Mouse (Mus musculus): ENCODE data around the gene Zfp626. TPM values are rescaled to one million over a fixed set of nuclear protein-coding genes. Genes with fewer than 3 reads are reported as not detected.

The Zfp626 gene
- polyA plus RNA-seq (2014; fragmentation: Illumina TruSeq; extraction: RNeasy Lipid Tissue Mini Kit (QIAGEN cat#74804); ENCODE audit: low replicate concordance), result 15.1 TPM

DNA sequence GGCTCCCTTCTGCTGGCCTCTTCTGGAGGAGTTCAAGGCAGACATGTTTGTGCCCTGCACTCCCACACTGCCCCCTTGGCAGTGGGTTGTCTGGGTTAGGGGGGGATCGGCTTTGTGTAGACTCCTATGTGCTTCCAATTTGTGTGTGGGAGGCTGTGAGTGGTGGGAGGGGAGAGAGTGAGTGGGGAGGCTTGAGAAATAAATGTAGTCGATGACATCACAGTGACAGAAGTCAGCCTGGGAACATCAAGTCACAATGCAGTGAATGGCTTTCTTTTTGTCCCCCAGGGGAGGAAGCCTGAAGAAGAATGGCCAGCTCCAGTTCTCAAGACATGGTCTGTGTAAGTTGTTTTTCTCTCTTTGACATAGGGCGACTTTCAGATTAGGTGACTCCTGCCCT is at the start of gene Zfp626:
Gene Zfp626 (plus strand): TSS at position 301 of the 400 bp plus-strand sequence.

GRCm38 (mm10) chr7:27838323-27839249 is 31.6 kb downstream of the Zfp626 start, which contains the start of gene Zfp59:
Gene Zfp59 (plus strand): TSS chr7:27838607.

GRCm38 (mm10) chr7:27857227-27857626 is 50.2 kb downstream of the Zfp626 start, which contains the start of gene Zfp607a:
Gene Zfp607a (plus strand): TSS chr7:27857527.

Other genes with a start within 250 kb of the Zfp626 start
- gene Akt2, start 215.6 kb upstream of the Zfp626 start, polyA plus RNA-seq (2014; fragmentation: Illumina TruSeq; extraction: RNeasy Lipid Tissue Mini Kit (QIAGEN cat#74804); ENCODE audit: low replicate concordance), result 2.2 TPM
- gene Ttc9b, start 153.3 kb upstream of the Zfp626 start, polyA plus RNA-seq (2014; fragmentation: Illumina TruSeq; extraction: RNeasy Lipid Tissue Mini Kit (QIAGEN cat#74804); ENCODE audit: low replicate concordance), result not detected
- gene Map3k10, start 132.6 kb upstream of the Zfp626 start, polyA plus RNA-seq (2014; fragmentation: Illumina TruSeq; extraction: RNeasy Lipid Tissue Mini Kit (QIAGEN cat#74804); ENCODE audit: low replicate concordance), result not detected
- gene Zfp607b, start 117.9 kb upstream of the Zfp626 start, polyA plus RNA-seq (2014; fragmentation: Illumina TruSeq; extraction: RNeasy Lipid Tissue Mini Kit (QIAGEN cat#74804); ENCODE audit: low replicate concordance), result 1.2 TPM
- 16.3 TPM for gene Zfp60, start 75.8 kb upstream of the Zfp626 start, polyA plus RNA-seq (2014; fragmentation: Illumina TruSeq; extraction: RNeasy Lipid Tissue Mini Kit (QIAGEN cat#74804); ENCODE audit: low replicate concordance)
- gene Zfp59, start 31.4 kb downstream of the Zfp626 start, polyA plus RNA-seq (2014; fragmentation: Illumina TruSeq; extraction: RNeasy Lipid Tissue Mini Kit (QIAGEN cat#74804); ENCODE audit: low replicate concordance), result 10.1 TPM
- 5.0 TPM for gene Zfp607a, start 50.3 kb downstream of the Zfp626 start, polyA plus RNA-seq (2014; fragmentation: Illumina TruSeq; extraction: RNeasy Lipid Tissue Mini Kit (QIAGEN cat#74804); ENCODE audit: low replicate concordance)
- 12.4 TPM for gene Zfp974, start 122.3 kb downstream of the Zfp626 start, polyA plus RNA-seq (2014; fragmentation: Illumina TruSeq; extraction: RNeasy Lipid Tissue Mini Kit (QIAGEN cat#74804); ENCODE audit: low replicate concordance)
- 16.6 TPM for gene Zfp780b, start 172.0 kb downstream of the Zfp626 start, polyA plus RNA-seq (2014; fragmentation: Illumina TruSeq; extraction: RNeasy Lipid Tissue Mini Kit (QIAGEN cat#74804); ENCODE audit: low replicate concordance)
- 4.5 TPM for gene Zfp850, start 206.9 kb downstream of the Zfp626 start, polyA plus RNA-seq (2014; fragmentation: Illumina TruSeq; extraction: RNeasy Lipid Tissue Mini Kit (QIAGEN cat#74804); ENCODE audit: low replicate concordance)
- gene Psmc4, start 242.9 kb downstream of the Zfp626 start, polyA plus RNA-seq (2014; fragmentation: Illumina TruSeq; extraction: RNeasy Lipid Tissue Mini Kit (QIAGEN cat#74804); ENCODE audit: low replicate concordance), result 15.1 TPM